Mouse (Mus musculus): Measurements from ENCODE around the gene Ppdpf. TPM values are rescaled to one million over a fixed set of nuclear protein-coding genes. Genes with fewer than 3 reads are reported as not detected.

Gene Ppdpf
- polyA plus RNA-seq, 1 experiment from 2014 or later, result 287 TPM

GRCm38 (mm10) chr2:181150281-181150680, 36.8 kb upstream of the Ppdpf start:
- no peaks in the 10 kb centered on the region for H3K36me3 ChIP-seq (ENCODE audit: control insufficient read depth, insufficient read depth, low read length)
- WGBS, result 71% methylated on average over 6 of the region's 6 CpGs
- no peaks in the 10 kb centered on the region for H3K9me3 ChIP-seq (ENCODE audit: control insufficient read depth, low read length)
- peaks cover 39% of the 10 kb centered on the region for H3K27me3 ChIP-seq (replicated peaks; ENCODE audit: control insufficient read depth, insufficient read depth, low read length)
- H3K4me1 ChIP-seq (ENCODE audit: control insufficient read depth, insufficient read depth, low read length), result peaks cover 3% of the 10 kb centered on the region
- ATAC-seq, result no peak
- no peak overlapping the region for H3K9ac ChIP-seq (ENCODE audit: low read depth, low read length)
- H3K4me2 ChIP-seq (ENCODE audit: low read depth, low read length), result no peak overlapping the region
- H3K4me3 ChIP-seq (ENCODE audit: low read length), result no peak overlapping the region
- H3K27ac ChIP-seq (ENCODE audit: low read length), result no peak overlapping the region

DNA sequence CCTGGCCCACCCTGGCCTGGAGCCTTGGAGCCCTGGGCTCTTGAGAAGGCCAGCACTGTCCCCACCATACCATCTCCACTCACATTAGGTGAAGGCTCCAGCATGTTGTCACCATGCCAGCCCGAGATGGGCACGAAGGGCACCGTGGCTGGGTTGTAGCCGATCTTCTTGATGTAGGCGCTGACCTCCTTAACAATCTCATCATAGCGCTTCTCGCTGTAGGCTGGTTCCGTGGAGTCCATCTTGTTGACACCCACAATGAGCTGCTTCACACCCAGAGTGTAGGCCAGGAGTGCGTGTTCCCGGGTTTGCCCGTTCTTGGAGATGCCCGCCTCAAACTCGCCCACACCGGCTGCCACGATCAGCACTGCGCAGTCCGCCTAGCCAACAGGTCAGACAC, 34.3 kb upstream of the Ppdpf start:
- no peak overlapping the region for H3K27ac ChIP-seq (ENCODE audit: low read length)
- H3K36me3 ChIP-seq (ENCODE audit: control insufficient read depth, insufficient read depth, low read length), result no peaks in the 10 kb centered on the region
- H3K4me2 ChIP-seq (ENCODE audit: low read depth, low read length), result no peak overlapping the region
- peaks cover 3% of the 10 kb centered on the region for H3K4me1 ChIP-seq (ENCODE audit: control insufficient read depth, insufficient read depth, low read length)
- no peak overlapping the region for H3K9ac ChIP-seq (ENCODE audit: low read depth, low read length)
- 91% methylated on average over 17 of the region's 17 CpGs for WGBS
- peaks cover 47% of the 10 kb centered on the region for H3K27me3 ChIP-seq (replicated peaks; ENCODE audit: control insufficient read depth, insufficient read depth, low read length)
- H3K4me3 ChIP-seq (ENCODE audit: low read length), result no peak overlapping the region
- no peak for ATAC-seq
- no peaks in the 10 kb centered on the region for H3K9me3 ChIP-seq (ENCODE audit: control insufficient read depth, low read length)

DNA sequence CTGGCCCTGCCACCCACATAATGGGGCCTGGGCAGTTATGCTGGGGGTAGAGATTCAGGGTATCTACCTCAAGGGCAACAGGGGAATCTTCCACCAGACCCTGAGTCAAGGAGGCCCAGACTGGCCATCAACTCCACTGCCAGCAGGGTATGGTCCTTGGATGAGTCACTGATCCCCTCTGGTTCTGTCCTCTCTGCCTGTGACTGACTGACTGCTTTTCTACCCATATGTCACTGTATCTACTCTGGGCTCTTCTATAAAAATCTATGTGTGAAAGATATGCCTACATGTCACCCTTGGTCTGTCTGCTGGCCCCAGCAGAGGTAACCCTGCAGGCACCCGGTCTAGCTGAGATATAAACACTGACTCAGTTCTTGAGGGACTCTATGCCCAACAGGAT, 33.9 kb upstream of the Ppdpf start:
- no peaks in the 10 kb centered on the region; the same call in 1 of the 2 replicates for H3K4me1 ChIP-seq (ENCODE audit: control insufficient read depth, insufficient read depth, low read length)
- H3K4me2 ChIP-seq (ENCODE audit: low read depth, low read length), result no peak overlapping the region
- peaks cover 46% of the 10 kb centered on the region for H3K27me3 ChIP-seq (replicated peaks; ENCODE audit: control insufficient read depth, insufficient read depth, low read length)
- H3K4me3 ChIP-seq (ENCODE audit: low read length), result no peak overlapping the region
- no peaks in the 10 kb centered on the region for H3K9me3 ChIP-seq (ENCODE audit: control insufficient read depth, low read length)
- no peak overlapping the region for H3K27ac ChIP-seq (ENCODE audit: low read length)
- H3K9ac ChIP-seq (ENCODE audit: low read depth, low read length), result no peak overlapping the region
- 90% methylated on average over 1 of the region's 1 CpGs for WGBS
- no peaks in the 10 kb centered on the region for H3K36me3 ChIP-seq (ENCODE audit: control insufficient read depth, insufficient read depth, low read length)
- ATAC-seq, result no peak

DNA sequence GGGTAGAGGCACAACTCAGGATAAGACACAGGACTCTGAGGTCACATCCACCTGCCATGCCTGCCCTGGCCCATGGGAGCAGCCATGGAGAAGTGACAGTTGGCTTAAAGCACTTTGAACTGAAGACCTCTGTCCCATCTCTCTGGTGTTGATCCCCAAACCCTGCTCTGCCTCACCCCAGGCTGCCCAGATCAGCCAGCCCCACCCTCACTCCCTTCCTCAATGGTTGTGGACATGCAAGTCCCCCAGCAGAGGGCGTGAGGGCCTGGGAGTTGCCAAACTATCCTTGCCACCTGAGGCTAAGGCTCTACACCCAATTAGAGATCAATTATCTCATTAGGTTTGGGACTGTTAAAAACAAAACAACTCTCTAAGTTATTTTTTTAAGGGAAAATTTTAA, 33.2 kb upstream of the Ppdpf start:
- WGBS, result 7% methylated on average over 1 of the region's 1 CpGs
- Histone ChIP-seq H3K9me3 (ENCODE audit: control insufficient read depth, low read length) (no peaks in the 10 kb centered on the region), H3K4me2 (ENCODE audit: low read depth, low read length) (no peak overlapping the region), H3K9ac (ENCODE audit: low read depth, low read length) (no peak overlapping the region), H3K27me3 (replicated peaks; ENCODE audit: control insufficient read depth, insufficient read depth, low read length) (peaks cover 46% of the 10 kb centered on the region), H3K4me3 (ENCODE audit: low read length) (no peak overlapping the region), H3K36me3 (ENCODE audit: control insufficient read depth, insufficient read depth, low read length) (no peaks in the 10 kb centered on the region), H3K4me1 (ENCODE audit: control insufficient read depth, insufficient read depth, low read length) (no peaks in the 10 kb centered on the region), H3K27ac (ENCODE audit: low read length) (no peak overlapping the region)
- no peak for ATAC-seq

DNA sequence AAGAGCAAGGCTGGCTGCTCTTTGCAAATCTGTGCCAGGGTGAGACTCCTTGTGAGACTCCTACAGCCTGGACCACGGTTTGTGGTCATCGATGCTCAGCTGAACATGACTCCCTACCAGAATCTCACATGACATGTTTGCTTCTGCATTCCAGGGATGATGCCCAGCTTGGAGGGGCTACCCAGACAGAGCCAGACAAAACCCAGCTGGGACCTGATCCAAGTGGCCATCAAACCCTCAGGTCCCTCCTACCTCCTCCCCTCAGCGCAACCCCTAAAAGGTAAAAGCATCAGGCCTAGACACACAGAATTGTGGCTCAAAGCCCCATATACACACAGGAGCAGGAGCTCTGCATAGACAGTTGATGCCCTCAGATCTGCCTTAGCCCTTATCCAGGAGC, 32.7 kb upstream of the Ppdpf start:
- H3K27ac ChIP-seq (ENCODE audit: low read length), result no peak overlapping the region
- no peaks in the 10 kb centered on the region for H3K9me3 ChIP-seq (ENCODE audit: control insufficient read depth, low read length)
- ATAC-seq, result no peak
- 87% methylated on average over 3 of the region's 3 CpGs for WGBS
- peaks cover 48% of the 10 kb centered on the region for H3K27me3 ChIP-seq (replicated peaks; ENCODE audit: control insufficient read depth, insufficient read depth, low read length)
- no peaks in the 10 kb centered on the region for H3K36me3 ChIP-seq (ENCODE audit: control insufficient read depth, insufficient read depth, low read length)
- no peak overlapping the region for H3K4me3 ChIP-seq (ENCODE audit: low read length)
- no peaks in the 10 kb centered on the region for H3K4me1 ChIP-seq (ENCODE audit: control insufficient read depth, insufficient read depth, low read length)
- no peak overlapping the region for H3K4me2 ChIP-seq (ENCODE audit: low read depth, low read length)
- no peak overlapping the region for H3K9ac ChIP-seq (ENCODE audit: low read depth, low read length)

DNA sequence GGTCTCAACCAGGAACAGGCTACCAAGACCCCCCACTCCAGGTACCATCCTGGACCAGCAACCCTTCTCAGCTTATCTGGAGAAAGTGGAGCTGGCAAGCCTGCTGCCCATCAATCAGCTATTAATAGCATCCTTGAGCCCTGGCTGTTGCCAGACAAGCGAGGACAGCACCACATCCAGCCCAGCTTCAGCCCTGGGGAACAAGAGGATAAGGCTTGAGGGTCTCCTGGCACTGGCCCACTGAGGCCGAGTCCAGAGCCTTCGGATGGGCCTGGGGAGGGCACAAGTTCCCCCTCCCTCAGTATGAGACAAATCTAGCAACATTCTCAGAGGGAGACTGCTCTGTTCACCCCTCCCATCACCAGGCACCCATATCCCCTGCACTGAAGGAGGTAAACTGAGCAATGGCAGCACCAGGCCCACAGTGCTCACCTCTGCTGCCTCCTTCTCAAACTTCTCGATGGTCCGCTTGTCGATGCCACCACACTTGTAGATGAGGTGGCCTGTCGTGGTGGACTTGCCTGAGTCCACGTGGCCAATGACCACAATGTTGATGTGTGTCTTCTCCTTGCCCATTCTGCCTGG, 32.1 kb upstream of the Ppdpf start:
- H3K27me3 ChIP-seq (replicated peaks; ENCODE audit: control insufficient read depth, insufficient read depth, low read length), result peaks cover 48% of the 10 kb centered on the region
- no peaks in the 10 kb centered on the region for H3K9me3 ChIP-seq (ENCODE audit: control insufficient read depth, low read length)
- H3K27ac ChIP-seq (ENCODE audit: low read length), result no peak overlapping the region
- ATAC-seq, result no peak
- no peak overlapping the region for H3K9ac ChIP-seq (ENCODE audit: low read depth, low read length)
- no peaks in the 10 kb centered on the region for H3K36me3 ChIP-seq (ENCODE audit: control insufficient read depth, insufficient read depth, low read length)
- H3K4me1 ChIP-seq (ENCODE audit: control insufficient read depth, insufficient read depth, low read length), result no peaks in the 10 kb centered on the region
- no peak overlapping the region for H3K4me3 ChIP-seq (ENCODE audit: low read length)
- WGBS, result 66% methylated on average over 8 of the region's 8 CpGs
- H3K4me2 ChIP-seq (ENCODE audit: low read depth, low read length), result no peak overlapping the region

GRCm38 (mm10) chr2:181155801-181156200, 31.2 kb upstream of the Ppdpf start:
- Histone ChIP-seq H3K4me3 (ENCODE audit: low read length) (no peak overlapping the region), H3K4me2 (ENCODE audit: low read depth, low read length) (no peak overlapping the region), H3K27me3 (replicated peaks; ENCODE audit: control insufficient read depth, insufficient read depth, low read length) (peaks cover 43% of the 10 kb centered on the region), H3K9ac (ENCODE audit: low read depth, low read length) (no peak overlapping the region), H3K9me3 (ENCODE audit: control insufficient read depth, low read length) (no peaks in the 10 kb centered on the region), H3K27ac (ENCODE audit: low read length) (no peak overlapping the region), H3K4me1 (ENCODE audit: control insufficient read depth, insufficient read depth, low read length) (no peaks in the 10 kb centered on the region), H3K36me3 (ENCODE audit: control insufficient read depth, insufficient read depth, low read length) (no peaks in the 10 kb centered on the region)
- no peak for ATAC-seq
- 58% methylated on average over 4 of the region's 4 CpGs for WGBS

GRCm38 (mm10) chr2:181156248-181157121, 30.6 kb upstream of the Ppdpf start, which contains the start of gene Eef1a2:
Gene Eef1a2, minus strand, starts transcription at chr2:181157014.
- Histone ChIP-seq H3K36me3 (ENCODE audit: control insufficient read depth, insufficient read depth, low read length) (no peaks in the 10 kb centered on the region), H3K4me1 (ENCODE audit: control insufficient read depth, insufficient read depth, low read length) (no peaks in the 10 kb centered on the region), H3K9me3 (ENCODE audit: control insufficient read depth, low read length) (no peaks in the 10 kb centered on the region), H3K4me2 (ENCODE audit: low read depth, low read length) (no peak within 1 kb of the TSS; the same call in 1 of the 2 replicates), H3K9ac (ENCODE audit: low read depth, low read length) (no peak within 1 kb of the TSS), H3K27ac (ENCODE audit: low read length) (no peak within 1 kb of the TSS), H3K4me3 (ENCODE audit: low read length) (no peak within 1 kb of the TSS), H3K27me3 (replicated peaks; ENCODE audit: control insufficient read depth, insufficient read depth, low read length) (peaks cover 42% of the 10 kb centered on the region)
- 3% methylated on average over 54 of the region's 55 CpGs for WGBS
- ATAC-seq, result no peak

- Histone ChIP-seq H3K4me3 (ENCODE audit: low read length) (no peak overlapping the region), H3K27ac (ENCODE audit: low read length) (no peak overlapping the region), H3K36me3 (ENCODE audit: control insufficient read depth, insufficient read depth, low read length) (no peaks in the 10 kb centered on the region), H3K9ac (ENCODE audit: low read depth, low read length) (no peak overlapping the region), H3K27me3 (replicated peaks; ENCODE audit: control insufficient read depth, insufficient read depth, low read length) (peaks cover 42% of the 10 kb centered on the region), H3K4me2 (ENCODE audit: low read depth, low read length) (no peak overlapping the region), H3K9me3 (ENCODE audit: control insufficient read depth, low read length) (no peaks in the 10 kb centered on the region), H3K4me1 (ENCODE audit: control insufficient read depth, insufficient read depth, low read length) (no peaks in the 10 kb centered on the region)
- no peak for ATAC-seq
- 77% methylated on average over 4 of the region's 4 CpGs for WGBS
Observed at GRCm38 (mm10) chr2:181157180-181157579, 29.9 kb upstream of the Ppdpf start.
